In the genomic region with DNA sequence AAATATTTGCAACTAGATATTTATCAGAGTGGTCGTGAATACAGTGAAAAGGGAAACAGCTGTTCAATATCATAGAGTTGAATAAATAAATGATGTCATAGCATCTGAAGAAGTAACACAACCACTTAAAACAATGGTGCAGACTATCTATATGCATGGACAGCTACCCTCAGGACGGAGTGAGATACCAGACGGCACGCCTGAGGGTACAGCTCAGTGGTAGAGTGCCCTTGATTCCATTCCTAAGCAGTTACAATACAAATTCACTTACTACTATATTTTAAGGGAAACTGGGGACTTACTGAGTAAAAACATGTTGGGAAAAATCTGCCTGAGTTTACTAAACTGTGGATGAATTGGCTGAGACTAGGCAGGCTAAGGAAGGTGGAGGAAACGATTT, we compare ENCODE assay signal across 21 mouse cellular contexts. TPM values are rescaled to one million over a fixed set of nuclear protein-coding genes. Genes with fewer than 3 reads are reported as not detected.
DNase-seq lines count a peak whose midpoint lies in the region; ATAC-seq and TF ChIP-seq lines count a peak whose summit lies in the region.
"Had no signal": no experiment of that assay in that cellular context is flagged by ENCODE, and none has a peak within 500 bp of the region (broad histone marks: within the 10 kb centered on the region; RNA-seq: fewer than 3 reads in every experiment).

No protein-coding gene starts in this region.

- in situ Hi-C loops in Patski (cut with MboI; ENCODE audit: low pct_unique_long_range_greater_than_20kb) = no loop called here

- WGBS in lung, postnatal 0 days = 50% methylated on average over 5 of the region's 5 CpGs
- 86% methylated on average over 5 of the region's 5 CpGs for WGBS in hindbrain, embryonic 16.5 days

- H3K9me3 ChIP-seq in lung, postnatal 0 days (ENCODE audit: low read length) = no peaks in the 10 kb centered on the region
- no peaks in the 10 kb centered on the region for H3K9me3 ChIP-seq in hindbrain, embryonic 16.5 days (ENCODE audit: control insufficient read depth, low read length)
- H3K9me3 ChIP-seq: G1E had no signal

- peak; percentile 54 for ATAC-seq in Patski
- no peak for ATAC-seq in lung, postnatal 0 days
- ATAC-seq in hindbrain, embryonic 16.5 days = no peak
- ATAC-seq: activated CD4-positive, CD25-positive, alpha-beta regulatory T cell, adult 4 months; CD4-positive, CD25-positive, alpha-beta regulatory T cell, adult 4 months had no signal

- no peak for TF ChIP-seq CTCF in Patski (IDR thresholded peaks at IDR 0.05)
- TF ChIP-seq CTCF in lung, postnatal 0 days (IDR thresholded peaks at IDR 0.05) = no peak

- POLR2A ChIA-PET in Patski (lab: Charles Lee) = no interaction called here

- no peak overlapping the region for H3K4me2 ChIP-seq in lung, postnatal 0 days (replicated peaks; ENCODE audit: low read depth, low read length)
- no peak overlapping the region for H3K4me2 ChIP-seq in hindbrain, embryonic 16.5 days (ENCODE audit: low read length)

- TF ChIP-seq EP300 in lung, postnatal 0 days (IDR thresholded peaks at IDR 0.05) = no peak

- no peak overlapping the region for H3K9ac ChIP-seq in lung, postnatal 0 days (replicated peaks; ENCODE audit: low read depth)
- H3K9ac ChIP-seq in hindbrain, embryonic 16.5 days (ENCODE audit: low read depth, low read length) = no peak overlapping the region

- H3K36me3 ChIP-seq in lung, postnatal 0 days (ENCODE audit: insufficient read depth, low read length) = no peaks in the 10 kb centered on the region
- H3K36me3 ChIP-seq in hindbrain, embryonic 16.5 days (ENCODE audit: control insufficient read depth, insufficient read depth, low read length) = no peaks in the 10 kb centered on the region
- H3K36me3 ChIP-seq: G1E had no signal

- no peaks in the 10 kb centered on the region for H3K4me1 ChIP-seq in lung, postnatal 0 days (ENCODE audit: insufficient read depth, low read depth, low read length)
- no peaks in the 10 kb centered on the region for H3K4me1 ChIP-seq in hindbrain, embryonic 16.5 days (ENCODE audit: control insufficient read depth, insufficient read depth, low read depth, low read length)

- no peak overlapping the region for H3K27ac ChIP-seq in lung, postnatal 0 days (ENCODE audit: low read length)
- no peak overlapping the region for H3K27ac ChIP-seq in hindbrain, embryonic 16.5 days (ENCODE audit: low read depth, low read length)

- DNase-seq in 3T3-L1 (ENCODE audit: low read depth, low spot score) (peak; percentile 57), Patski (ENCODE audit: low read depth, low spot score) (no peak)
- no peak for DNase-seq in lung, postnatal 0 days (ENCODE audit: low spot score)
- DNase-seq: adrenal gland, adult 2 months; adrenal gland, adult 8-10 months; adrenal gland, postnatal 10 days; adrenal gland, postnatal 14 days; adrenal gland, postnatal 25 days; adrenal gland, postnatal 36 days; B cell, adult 2 months; cerebellum, adult 11 months; cerebellum, adult 11-12 months; cerebellum, adult 18-20 months; cerebellum, adult 2 months; cerebellum, adult 8-10 months had no signal

- peaks cover 4% of the 10 kb centered on the region for H3K27me3 ChIP-seq in Patski
- no peaks in the 10 kb centered on the region for H3K27me3 ChIP-seq in lung, postnatal 0 days (replicated peaks; ENCODE audit: insufficient read depth, low read length)
- H3K27me3 ChIP-seq in hindbrain, embryonic 16.5 days (replicated peaks; ENCODE audit: control insufficient read depth, insufficient read depth, low read length) = no peaks in the 10 kb centered on the region
- H3K27me3 ChIP-seq: CH12.LX had no signal

- no peak overlapping the region for H3K4me3 ChIP-seq in lung, postnatal 0 days (ENCODE audit: low read depth, low read length)
- H3K4me3 ChIP-seq in hindbrain, embryonic 16.5 days (ENCODE audit: low read length) = no peak overlapping the region

- CTCF ChIA-PET in Patski (lab: Charles Lee) = no interaction called here

RNA-seq across cellular contexts. Expression of gene Tac1, which starts 43.7 kb away (rescaled TPM):
- polyA plus RNA-seq in Patski (2021) = not detected
- polyA plus RNA-seq in lung, postnatal 0 days (2015; fragmentation: Nextera tagmentation; extraction: Ambion mirVana) = 0.18 TPM in 1 of 2 replicates, not detected in the other
- polyA plus RNA-seq in hindbrain, embryonic 16.5 days (2015; fragmentation: Nextera tagmentation; extraction: Ambion mirVana) = 155 and 170 TPM in 2 replicates
- polyA plus RNA-seq: activated CD4-positive, CD25-positive, alpha-beta regulatory T cell, adult 4 months; adrenal gland, adult 2 months; C2C12; CD4-positive, CD25-positive, alpha-beta regulatory T cell, adult 4 months; G1E had no signal

Comparison
In these comparisons a context has a peak if more than half of its experiments do, and no peak if none do; other contexts are left out.
1. RNA of gene Tac1, which starts 43.7 kb away (polyA plus RNA-seq): 155 to 170 TPM in hindbrain, embryonic 16.5 days; 0.18 TPM in lung, postnatal 0 days and not detected in Patski (single experiment); every median in the first group is over 100 times any median in the second.